Mouse (Mus musculus) adrenal gland, postnatal 25 days (tissue): Measurements from ENCODE around the gene Begain. TPM values are rescaled to one million over a fixed set of nuclear protein-coding genes. Genes with fewer than 3 reads are reported as not detected.

ENCODE experiments used
- DNase-seq: peaks from one replicate; pipeline ENCODE4 v3.0.0; 2021; ENCODE audit warnings: mixed read lengths
- total RNA-seq: library from RNA; stranded (reverse); gene quantifications from 2 replicates; pipeline ENCODE4 v1.2.3, GENCODE M21; 2021

Begain gene
- total RNA-seq, 1 experiment from 2014 or later: 4.3 TPM

DNA sequence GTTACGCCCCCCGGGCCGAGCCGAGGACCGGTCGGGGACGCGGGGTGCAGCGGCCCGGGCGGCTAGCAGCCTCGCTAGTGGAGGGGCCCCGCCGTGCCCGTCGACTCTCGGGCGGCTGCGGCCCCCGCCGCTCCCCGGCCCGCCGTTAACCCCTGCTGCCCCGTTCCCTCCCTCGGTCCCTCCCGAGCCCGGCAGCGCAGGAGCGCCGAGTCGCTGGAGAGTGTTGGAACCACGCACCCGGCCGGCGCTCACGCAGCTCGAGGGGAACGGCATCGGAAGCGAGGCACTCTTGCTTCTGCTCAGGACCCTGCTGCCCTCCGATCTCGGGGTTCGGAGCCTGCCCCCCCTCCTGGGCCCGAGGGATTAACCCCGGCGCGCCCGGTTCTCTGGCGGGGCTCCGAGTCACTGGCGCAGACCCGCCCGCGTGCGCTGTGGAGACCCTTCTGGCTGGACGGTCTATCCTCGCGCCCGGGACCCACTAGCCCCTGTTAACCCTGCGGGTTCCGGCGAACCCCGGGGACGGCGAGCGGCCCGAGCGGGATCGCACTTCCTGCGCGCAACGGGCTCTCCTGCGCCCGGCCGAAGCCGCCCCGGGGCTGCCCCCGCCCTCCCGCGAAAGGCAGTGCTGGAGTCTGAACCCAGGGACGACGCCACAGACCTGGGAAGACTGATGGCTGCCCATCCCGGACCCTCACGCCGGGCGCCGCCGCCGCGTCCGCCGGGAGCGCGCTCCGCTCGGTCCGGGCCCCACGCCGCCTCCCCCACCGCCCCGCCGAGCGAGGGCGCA lies 14.8 kb downstream of the Begain start:
- no peak for DNase-seq

DNA sequence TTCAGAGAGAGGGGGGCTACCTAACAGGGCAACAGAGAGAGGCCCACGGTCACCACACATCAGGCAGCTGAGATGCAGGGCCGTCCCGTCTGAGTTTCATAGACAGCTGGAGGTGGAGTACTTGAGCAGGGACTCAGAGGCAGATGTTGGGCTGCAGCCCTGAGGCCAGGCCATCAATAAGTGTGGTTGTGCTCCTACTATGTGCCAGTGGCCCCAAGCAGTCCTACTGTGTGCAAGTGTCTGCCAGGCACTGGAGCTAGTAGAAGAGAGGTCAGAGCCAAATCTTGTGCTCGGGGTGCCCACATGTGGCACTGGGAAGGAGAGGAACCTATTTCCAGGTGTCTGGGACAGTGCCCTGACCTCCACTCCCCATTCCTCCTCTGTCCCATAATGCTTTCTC lies 18.1 kb downstream of the Begain start:
- no peak for DNase-seq

DNA sequence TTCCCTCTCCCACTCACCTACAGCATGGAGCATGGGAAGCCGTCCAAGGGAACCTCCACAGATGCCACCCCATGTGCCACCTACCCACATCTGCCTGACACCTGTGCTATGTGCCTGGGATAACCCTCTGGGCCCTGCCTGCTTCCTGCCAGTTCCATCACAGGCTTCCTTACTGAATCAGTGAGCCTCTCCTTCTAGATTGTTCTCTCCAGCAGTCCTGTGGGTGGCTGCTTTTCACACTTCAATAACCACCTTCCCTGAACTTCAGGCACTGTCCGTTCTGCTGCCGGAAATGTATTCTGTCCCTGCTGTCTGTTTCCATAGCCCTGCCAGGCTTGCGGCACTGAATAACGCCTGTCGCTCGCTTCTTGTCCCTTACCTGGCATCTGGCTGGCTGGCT lies 22.4 kb downstream of the Begain start:
- no peak for DNase-seq

DNA sequence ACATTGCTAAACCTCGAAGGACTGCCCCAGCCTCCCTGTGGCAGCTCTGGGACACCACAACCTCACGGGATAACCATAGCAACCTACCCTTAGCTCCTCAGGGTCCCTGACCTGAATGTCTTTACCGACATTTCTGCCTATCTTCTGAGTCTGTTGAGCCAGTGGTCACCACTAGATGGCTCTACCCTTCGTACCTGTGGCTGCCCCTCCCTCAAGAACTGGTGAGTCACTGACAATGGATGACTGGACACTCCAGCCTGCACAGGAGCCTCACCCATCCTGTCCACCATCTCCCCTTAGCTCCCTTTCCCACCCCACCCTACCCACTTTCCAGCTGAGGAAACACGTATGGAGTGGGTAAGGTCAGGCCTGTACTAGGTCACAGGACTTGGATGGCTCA lies 23.5 kb downstream of the Begain start:
- no peak for DNase-seq

- DNase-seq: no peak
These were observed 28.7 kb downstream of the Begain start for GRCm38 (mm10) chr12:109039311-109039710.

DNA sequence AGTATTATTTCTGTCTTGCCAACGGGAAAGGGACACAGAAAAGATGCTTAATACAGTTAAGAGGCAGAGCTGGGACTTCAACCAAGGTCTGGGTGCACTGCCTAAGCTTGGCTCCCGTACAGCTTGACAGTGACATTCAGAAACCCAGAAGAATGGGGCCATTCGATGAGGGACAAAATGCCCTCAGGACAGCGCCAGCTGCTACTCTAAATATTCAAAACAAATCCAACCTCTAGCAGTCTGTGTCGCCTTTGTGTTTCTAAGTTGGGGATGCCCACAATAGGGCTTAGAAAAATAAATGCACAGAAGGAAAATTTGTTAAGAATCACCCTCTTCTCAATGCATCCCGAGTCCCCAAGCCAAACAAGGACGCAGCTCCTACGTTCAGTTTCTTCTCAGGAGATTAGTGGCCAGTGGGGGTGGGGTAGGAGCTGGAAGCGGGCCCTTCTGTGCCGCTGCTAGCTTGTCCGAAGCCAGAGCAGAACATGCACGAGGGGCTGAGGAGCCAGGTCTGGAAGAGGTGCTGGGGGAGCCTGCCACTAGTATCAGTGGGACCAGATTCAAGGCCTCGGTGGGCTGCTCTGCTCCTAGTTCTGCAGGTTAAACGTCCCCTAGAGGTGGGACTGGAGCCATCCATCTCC lies 29.7 kb downstream of the Begain start:
- DNase-seq: no peak

GRCm38 (mm10) chr12:109037026-109037425 lies 31.0 kb downstream of the Begain start:
- DNase-seq: no peak

- DNase-seq: no peak
These were observed 44.2 kb downstream of the Begain start for GRCm38 (mm10) chr12:109023780-109024179.

- DNase-seq: peak; percentile 0
These were observed 45.1 kb downstream of the Begain start for GRCm38 (mm10) chr12:109022966-109023365.

DNA sequence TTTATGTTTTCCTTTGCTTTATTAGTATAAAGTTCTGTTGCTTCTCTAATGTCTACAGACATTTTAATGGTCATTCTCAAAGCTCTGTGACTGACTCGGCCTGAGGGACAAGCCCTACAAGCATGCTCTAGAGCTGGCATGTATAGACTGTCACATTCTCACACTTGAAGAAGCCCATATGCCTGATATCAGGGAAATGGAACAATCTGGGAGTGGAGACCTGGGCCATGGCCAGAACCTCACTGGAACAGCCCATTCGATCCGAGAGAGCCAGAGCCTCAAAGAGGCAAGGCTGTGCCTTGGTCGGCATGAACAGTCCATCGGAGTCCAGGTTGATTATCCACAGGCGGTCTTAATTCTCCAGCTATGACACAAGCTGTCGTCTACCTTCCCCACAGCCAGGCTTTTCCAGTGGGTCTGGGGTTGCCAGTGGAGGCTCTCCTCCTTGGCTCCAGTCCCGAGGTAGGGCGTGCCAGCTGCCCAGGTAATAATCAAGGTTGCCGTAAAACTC lies 45.8 kb downstream of the Begain start:
- DNase-seq: peak; percentile 11

GRCm38 (mm10) chr12:109010070-109010649 lies 57.9 kb downstream of the Begain start:
- DNase-seq: no peak

DNA sequence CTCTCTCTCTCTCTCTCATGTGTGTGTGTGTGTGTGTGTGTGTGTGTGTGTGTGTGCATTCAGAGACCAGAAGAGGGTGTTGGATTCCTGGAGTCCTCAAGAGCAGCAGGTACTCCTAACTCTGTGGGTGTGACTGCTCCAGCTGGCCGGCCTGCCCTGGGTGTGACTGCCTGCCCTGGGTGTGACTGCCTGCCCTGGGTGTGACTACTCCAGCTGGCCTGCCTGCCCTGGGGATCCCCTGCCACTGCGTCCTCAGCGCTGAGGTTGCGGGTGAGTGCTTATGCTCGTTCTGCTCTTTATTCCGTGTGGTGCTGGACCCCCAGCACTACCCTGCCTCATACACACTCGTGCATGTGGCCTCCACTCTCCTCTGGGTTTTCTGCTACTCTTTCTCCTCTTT lies 65.0 kb downstream of the Begain start:
- DNase-seq: no peak

DNA sequence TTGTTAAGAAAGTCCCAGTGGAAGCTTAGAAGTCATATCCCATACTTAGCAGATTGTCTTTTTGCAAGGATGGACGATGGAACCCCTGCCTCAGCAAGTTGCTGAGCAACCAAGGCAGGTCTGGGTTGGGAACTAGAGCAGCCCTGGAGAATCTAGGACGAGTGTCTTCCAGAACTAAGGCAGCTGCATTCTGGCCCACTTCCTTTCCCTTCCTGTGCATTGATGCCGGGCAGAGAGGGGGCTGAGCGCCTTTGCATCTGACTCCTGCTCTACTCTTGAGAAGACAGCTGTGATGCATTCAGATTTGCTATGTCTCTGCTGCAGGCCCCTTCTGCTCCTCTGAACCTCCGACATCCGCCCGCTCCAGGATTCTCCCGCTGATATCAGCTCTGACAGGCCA lies 70.8 kb downstream of the Begain start:
- DNase-seq: no peak

- DNase-seq: no peak
These were observed 71.9 kb downstream of the Begain start for GRCm38 (mm10) chr12:108995976-108996636.

DNA sequence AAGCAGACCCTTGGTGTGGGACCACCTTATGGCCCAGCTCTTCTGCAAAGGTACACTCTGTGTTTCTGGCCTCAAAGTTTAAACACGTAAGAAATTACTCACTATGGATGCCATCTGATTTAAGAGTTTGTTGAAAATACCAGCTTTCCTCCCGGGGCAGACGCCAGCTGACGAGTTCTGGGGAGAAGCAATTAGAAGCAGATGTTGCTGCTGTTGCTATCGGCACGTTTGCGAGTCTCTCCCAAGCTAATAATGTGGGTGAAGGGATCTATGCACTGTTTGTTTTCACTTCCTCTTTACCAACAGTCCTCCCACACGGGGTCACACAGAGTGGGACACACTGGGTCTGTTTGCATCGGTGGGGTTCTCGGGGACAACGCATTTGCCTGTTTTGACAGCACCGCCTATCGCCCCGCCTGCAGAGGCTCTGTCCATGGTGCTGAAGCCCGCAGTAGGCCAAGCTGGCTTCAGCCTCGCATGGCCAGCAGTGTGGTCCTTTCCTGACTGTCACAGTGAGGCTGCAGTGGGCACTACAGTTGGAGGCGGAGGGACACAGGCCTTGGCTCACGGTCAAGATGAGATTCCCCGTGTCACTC lies 73.5 kb downstream of the Begain start:
- DNase-seq: peak; percentile 88

DNA sequence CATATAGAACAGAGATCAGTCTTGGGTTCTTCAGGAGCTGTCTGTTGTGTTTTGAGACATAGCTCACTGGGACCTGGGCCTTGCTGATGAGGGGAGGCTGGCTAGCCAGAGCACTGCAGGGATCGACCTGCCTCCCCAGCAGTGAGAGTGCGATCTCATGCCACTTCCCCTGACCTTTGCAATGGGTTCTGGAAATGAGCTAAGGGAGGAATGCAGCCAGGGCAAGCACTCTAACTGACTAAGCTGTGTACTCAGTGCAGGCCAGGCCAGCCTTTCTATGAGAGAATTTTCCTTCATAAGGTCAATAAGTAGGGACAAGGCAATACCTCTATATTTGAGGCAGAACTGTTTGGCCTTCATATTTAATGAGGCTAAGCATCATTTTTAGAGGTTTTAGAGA lies 75.0 kb downstream of the Begain start:
- DNase-seq: no peak

- DNase-seq: no peak
These were observed 77.6 kb downstream of the Begain start for GRCm38 (mm10) chr12:108990425-108990824.

- DNase-seq: no peak
These were observed 80.6 kb downstream of the Begain start for GRCm38 (mm10) chr12:108987448-108987847.

DNA sequence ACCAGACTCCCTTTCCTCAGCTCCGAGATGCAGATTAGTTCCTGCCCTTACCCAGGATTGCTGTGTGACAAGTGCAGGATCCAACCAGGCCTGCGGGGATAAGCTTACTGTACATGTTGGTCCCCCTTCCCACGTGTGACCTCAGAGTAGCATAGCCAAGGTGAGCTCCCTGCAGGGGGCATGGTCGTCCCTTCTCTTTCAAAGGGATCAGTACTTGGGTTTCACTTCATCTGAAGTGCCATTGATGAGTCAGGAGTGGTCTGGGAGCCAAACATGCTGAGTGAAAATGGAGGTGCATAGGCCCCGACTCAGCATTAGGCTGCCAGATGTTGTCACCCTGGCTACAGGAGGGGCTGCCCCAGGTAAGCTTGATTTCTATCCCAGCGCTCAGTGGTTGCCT lies 83.0 kb downstream of the Begain start:
- no peak for DNase-seq

DNA sequence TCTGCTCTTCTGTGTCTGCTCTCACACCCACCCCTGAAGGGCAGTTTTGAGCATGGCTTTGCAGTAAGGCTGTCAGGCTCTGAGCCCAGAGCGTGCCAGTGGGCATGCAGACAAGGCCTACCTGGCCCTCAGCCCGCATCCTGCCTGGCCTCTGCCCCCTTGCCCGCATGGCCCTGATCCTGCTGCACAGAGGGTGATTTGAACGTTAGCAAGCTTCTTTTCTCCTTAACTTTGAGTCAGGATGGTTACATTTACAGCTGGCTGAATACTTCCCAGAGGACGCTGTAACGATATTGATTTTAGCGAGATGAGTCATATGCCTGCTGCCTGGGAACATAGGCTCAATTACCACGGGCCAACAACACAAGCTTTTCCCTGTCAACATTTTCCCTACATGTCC lies 83.5 kb downstream of the Begain start:
- peak; percentile 39 for DNase-seq

GRCm38 (mm10) chr12:108983496-108983895 lies 84.5 kb downstream of the Begain start:
- no peak for DNase-seq

DNA sequence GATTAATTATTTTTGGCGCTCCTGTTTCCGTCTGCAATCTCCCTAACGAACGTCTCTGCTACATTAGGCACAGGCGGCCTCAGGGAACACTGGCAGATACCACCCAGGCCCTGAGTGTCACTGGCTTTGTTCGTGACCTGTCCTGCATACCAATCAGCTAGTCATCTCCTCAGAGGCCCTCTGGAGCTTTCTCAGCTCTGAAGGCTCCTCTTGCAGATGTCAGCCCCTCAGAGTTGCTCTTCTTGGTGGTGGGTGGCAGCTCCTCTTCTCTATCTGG lies 85.4 kb downstream of the Begain start:
- no peak for DNase-seq
